Mouse (Mus musculus) lung, postnatal 0 days (tissue): ENCODE data around the gene Pde6d.

Source experiments
- CTCF ChIP-seq: IDR thresholded peaks from 2 replicates; pipeline ENCODE4 v1.5.1; 2016; ENCODE audit warnings: antibody characterized with exemption, mild to moderate bottlenecking
- EP300 ChIP-seq: IDR thresholded peaks from 2 replicates; pipeline ENCODE4 v1.6.1; 2016; ENCODE audit warnings: antibody characterized with exemption, mild to moderate bottlenecking, control low read depth

DNA sequence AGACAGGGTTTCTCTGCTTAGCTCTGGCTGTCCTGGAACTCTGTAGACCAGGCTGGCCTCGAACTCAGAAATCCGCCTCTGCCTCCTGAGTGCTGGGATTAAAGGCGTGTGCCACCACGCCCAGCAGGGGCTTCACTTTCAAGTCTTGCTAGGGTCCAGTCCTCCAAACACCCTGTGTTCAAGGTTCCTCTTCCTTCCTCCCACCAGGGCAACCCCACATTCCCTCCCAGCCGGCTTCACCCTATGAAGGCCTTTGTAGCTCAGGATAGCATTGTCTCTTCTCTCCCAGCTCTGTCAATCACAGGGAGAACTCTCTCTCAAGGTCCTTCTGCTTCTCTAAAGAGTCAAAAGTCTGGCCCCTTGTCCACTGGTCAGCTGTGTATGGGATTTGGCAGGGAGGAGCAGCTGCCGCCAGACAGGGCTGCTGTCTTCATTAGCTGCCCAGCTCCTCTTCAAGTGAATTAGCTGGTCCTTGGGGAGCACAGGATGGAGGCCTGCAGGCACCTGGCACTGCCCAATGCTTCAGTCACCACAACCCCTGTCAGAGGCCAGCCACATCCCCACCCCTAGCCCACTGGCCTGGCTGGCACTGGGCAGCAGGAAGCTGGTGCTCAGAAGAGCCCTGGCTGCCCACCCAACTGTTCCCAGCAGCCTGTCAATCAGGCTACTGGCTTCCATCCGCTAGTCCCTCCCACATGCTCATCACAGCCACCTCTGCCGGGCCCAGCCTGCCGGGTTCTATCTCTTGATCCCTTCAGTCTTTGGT lies 71.6 kb downstream of the Pde6d start:
- TF ChIP-seq CTCF (no peak), EP300 (no peak)
